Mouse (Mus musculus) megakaryocyte, adult 5-6 weeks (primary cell): ENCODE data around the gene Fancc. TPM values are rescaled to one million over a fixed set of nuclear protein-coding genes. Genes with fewer than 3 reads are reported as not detected.

Source experiments
- ATAC-seq: 2 replicates; pipeline ENCODE4 v1.8.0; 2016; ENCODE audit warnings: mild to moderate bottlenecking, inconsistent platforms; ENCODE audit not compliant: poor library complexity, severe bottlenecking
- total RNA-seq, 2 experiments: library from RNA; stranded (forward) in 1 of 2; stranded (reverse) in 1 of 2; fragments of 153-499, 151-499 nt in 1 of 2; fragments of 221-1000, 200-1000 nt in 1 of 2; gene quantifications; 2 replicates each; pipeline versions ENCODE4 v1.2.3 to v1.2.4; 2015 to 2017

The Fancc gene
- total RNA-seq (2015) (5.9 and 9.6 TPM in 2 replicates), total RNA-seq (2017) (6.5 and 9.8 TPM in 2 replicates)

- no peak for ATAC-seq
Measured at GRCm38 (mm10) chr13:63496646-63497582, at the start of gene Fancc. Gene Fancc (minus strand): TSS chr13:63497278.

GRCm38 (mm10) chr13:63545291-63545690, 48.2 kb upstream of the Fancc start:
- no peak for ATAC-seq

GRCm38 (mm10) chr13:63544967-63545253, 47.8 kb upstream of the Fancc start:
- no peak for ATAC-seq

DNA sequence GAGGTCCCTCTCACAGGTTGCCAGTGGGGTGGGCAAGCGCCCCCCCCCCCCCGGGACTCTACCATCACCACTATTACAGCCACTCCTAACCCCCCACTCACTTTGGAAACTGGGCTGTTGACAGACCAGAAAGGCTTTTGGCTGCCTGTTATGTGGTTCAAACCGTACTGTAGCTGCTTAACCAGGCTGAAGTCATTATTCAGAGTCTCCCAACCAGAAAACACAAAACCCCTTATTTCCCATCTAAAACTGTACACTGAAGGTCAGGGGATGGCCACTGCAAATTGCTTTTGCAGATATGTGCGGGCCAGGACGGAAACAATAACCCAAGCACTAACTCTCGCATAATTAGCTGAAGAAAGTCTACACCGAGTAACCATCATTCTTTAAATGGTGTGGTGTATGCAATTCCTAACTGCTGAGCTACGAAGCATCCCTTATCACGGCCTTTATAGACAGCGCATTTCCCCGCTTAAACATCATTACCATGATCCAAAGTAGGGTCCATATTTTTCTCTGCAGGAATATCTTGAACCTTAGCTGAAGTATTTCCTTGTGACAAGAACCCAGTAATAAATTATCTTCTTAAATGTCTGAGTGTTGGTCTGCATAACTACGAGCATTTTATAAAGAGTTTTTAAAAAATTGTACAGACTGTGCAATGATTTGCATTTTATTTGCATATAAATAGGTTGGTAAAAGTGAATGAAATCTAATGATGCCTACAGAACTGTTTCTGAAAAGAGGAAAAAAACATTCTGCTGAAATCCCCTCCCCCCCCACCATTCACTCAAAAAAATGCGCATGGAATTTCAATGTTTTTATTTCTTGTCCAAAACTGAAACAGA, 47.3 kb upstream of the Fancc start:
- ATAC-seq = no peak

DNA sequence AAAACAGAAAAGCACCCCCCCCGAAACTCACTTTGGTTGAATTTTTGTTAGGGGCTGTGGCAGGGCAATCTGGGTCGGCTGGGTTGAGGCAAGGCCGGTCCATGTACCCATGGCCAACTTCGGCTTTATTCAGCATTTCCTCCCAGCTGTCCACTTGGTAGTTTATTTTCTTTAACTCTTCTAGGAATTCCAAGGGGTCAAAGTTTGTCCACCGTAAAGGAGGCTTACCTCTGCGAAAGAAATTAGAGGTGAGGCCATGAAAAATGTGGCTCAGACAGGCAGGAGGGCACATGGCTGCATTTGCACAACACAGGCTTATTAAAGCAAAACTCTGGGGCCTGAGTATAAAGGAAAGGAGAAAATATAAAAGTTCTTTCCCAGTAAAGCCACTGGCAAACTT, 46.4 kb upstream of the Fancc start:
- no peak for ATAC-seq

- ATAC-seq = no peak
Measured at GRCm38 (mm10) chr13:63542796-63543384, 45.8 kb upstream of the Fancc start.

DNA sequence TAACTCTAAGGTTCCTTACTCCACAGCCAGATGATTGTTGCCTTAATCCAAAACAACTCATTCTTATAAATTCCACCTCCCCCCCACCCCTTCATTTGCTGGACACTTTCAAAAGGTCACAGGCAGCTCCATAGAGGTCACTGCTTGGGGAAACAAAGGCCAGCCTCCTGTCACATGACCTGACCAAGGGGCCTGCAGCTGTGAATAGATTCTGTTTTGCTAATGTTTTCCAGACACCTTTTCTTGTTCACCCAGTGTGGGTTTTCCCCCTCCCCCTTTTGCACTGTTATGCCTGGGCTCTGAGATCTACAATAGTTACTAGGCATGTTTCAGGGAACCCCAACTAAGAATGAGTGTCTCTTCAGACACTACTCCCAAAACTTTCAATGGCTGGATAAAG, 44.4 kb upstream of the Fancc start:
- no peak for ATAC-seq

DNA sequence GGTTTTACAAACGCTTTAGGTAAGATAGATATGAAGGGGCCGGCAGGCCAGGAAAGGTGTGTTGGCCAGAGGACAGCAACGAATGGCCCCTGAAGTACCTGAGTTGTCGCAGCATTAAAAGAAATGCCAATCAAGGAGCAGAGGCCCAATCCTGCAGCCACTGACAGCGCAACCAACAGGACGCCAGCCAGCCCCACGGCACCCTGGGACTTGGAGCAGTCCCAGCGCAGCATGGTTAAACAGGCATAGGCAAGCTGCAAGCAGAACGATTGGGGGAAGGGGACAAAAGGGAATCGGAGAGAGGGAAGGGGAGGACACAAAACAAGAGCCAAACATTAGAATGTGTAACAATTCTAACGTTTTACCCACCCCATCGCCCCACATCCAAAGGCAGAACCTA, 43.5 kb upstream of the Fancc start:
- ATAC-seq = no peak

DNA sequence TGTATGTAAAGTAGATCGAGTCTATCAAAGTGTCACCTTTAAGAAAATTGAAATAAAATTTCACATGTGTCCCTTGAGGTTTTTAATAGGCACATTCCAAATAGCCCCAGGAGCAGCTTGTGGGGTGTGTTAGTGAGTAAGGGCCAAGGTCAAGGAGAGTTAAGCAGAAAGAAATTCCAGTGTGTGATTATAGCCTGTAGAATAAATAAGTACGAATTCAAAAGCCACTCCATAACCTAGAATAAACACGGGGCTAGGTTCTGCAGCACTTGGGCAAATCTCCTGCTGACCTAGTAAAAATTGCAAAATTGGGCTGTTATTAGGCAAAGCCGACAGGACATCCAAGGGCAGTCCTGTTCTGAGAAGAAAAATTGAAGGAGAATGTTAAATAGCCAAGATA, 37.9 kb upstream of the Fancc start:
- no peak for ATAC-seq

- no peak for ATAC-seq
Measured at GRCm38 (mm10) chr13:63530857-63531256, 33.8 kb upstream of the Fancc start.

GRCm38 (mm10) chr13:63530371-63530764, 33.3 kb upstream of the Fancc start:
- no peak for ATAC-seq

DNA sequence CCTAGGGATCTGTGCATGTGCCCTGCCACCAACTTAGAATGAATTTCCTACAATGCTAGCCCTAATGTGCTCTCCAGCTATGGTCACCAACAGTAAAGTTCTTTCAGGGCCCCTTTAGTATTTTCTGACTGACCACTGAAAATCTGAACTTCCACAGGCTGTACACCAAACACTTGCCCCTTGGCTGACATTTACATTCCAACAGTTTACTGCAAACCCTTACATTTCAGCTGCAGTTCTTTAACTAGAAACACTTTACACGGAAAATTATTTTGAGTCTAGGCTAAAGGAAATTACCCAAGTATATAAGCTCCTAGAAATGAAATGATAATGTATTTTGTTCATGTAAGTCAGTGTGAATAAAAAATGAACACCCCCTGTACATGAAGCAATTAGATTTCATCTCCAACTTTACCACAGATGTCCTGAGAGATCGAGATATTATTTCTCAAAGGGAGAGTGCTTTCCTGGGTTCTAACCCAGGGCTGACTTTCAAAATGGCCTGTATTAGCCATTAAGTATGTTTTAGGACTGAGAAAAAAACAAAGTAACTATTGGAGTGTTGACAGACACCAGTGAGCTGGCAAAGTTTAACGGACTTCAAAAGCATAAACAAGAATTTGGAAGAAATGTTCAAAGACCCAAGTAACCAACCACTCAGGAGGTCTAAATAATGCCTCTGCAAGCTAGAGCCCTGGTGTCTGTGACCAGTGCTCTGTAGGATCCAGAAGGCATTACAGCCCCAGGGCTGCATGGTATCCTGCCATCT, 32.7 kb upstream of the Fancc start:
- no peak for ATAC-seq

DNA sequence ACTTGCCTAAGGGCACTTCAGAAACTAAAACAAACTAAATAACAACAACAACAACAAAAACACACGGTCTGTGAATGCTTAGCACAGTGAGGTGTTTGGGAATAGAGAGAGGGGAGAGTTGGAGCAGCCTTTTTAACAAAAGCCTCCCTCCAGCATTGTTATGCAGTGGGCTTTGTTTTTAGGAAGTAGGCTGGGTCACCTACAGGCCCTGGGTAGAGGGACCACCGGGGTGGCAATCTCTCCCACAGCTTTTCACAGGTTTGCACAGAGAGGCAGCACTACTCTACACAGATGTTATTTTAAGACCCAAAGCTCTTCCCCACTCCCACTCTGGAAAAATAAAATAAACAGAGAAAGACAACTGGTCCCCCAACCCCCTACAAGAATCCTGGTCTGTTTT, 31.8 kb upstream of the Fancc start:
- no peak for ATAC-seq

- peak; percentile 76 for ATAC-seq
Measured at GRCm38 (mm10) chr13:63528164-63528675, 31.1 kb upstream of the Fancc start.

- no peak for ATAC-seq
Measured at GRCm38 (mm10) chr13:63525571-63526197, 28.6 kb upstream of the Fancc start.

DNA sequence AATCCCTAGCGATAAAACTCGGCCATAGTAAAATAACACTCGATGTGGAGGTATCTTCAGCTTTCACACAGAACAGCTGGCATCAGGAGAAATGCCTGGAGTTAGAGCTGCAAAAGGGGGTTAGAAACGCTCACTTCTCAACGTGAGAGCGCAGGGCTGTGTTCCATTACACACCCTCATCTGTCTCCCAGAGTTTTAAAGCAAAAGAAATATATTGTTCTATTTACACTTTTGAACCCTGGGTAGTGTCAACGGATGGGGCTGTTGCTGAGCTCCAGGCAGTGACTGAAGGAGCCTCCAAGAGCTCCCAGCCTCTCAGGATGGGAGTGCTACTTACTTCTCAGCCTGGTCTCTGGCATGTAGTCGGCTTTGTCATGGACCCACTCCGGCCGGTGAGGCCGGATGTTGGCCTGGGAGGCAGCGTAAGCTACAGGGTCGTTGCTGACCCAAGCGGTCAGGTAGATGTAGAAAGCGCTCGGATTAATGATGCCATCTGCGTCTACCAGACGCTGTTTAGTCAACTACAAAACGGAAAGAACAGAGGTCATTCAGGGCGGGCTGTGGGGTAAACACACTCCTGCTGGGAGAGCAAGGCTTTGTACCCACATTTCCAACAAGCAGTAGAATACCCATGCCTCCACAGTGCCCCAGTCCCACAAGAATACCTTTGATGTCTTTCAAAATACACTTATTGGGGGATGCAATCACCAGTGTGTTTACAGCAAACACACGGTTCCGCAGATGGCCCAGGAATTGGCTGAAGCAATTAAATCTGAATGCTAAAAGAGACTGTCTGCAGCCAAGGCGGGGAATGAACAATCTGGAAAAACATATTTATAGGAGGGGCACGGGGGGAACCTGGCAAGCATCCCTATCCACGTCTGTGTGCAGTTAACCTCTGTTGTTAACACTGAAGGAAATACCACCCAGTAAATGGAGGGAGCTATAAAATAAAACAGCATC, 27.8 kb upstream of the Fancc start:
- ATAC-seq = no peak

DNA sequence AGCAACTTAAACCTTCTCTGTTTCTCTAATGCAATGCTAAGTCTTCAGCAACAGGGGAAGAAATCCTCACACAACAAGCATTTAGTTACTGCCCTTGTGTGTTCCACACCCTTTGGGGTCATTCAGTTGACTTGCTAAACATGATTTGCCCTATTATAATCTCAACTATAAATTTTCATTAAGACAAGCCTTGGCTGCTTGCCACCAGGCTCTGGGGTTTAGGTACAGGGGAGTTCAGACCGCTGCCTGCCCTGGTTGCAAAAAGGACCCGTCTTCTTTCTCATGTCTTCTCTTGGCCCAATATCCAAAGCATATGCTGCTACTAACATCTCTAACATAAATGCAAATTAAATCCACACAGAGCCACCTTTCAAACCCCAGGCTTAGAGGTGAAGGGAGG, 27.0 kb upstream of the Fancc start:
- ATAC-seq = no peak

DNA sequence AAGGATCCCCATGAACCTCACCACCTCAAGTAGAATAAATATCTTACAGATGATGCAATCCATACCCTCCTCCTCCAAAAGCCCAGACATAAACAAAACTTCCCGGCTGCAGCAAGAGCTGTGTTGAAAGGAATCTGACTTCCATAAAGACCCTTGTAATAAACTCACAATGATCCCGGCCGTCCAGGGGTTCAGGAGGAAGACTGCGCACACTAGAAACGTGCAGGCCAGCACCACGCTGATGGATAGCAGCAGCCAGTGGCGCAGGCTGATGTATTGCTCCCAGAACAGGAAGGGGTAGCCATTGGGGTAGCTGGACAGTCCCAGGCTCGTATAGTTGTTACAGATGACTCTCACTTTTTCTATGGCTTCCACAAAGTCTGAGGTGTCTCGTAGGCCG, 25.8 kb upstream of the Fancc start:
- ATAC-seq = no peak

DNA sequence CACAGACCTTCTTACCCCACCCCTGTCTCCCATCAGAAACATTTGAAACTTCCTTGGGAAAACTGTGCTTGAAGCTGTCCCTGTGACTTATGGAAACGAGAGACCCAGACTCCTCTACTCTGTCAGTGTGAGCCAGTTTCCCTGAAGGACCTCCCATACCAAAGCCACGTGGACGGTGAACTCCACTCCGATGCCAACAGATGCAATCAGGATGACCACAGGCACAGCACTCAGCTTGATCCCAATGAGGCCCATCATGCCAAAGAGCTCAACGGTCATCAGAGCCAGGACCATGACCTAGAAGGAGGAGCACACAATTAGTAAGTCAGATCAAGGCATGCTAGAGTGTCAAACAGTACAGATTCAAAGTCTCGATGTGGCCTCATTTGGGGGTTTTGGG, 23.0 kb upstream of the Fancc start:
- ATAC-seq = no peak
